Mouse (Mus musculus) liver, adult 2 months (tissue): ENCODE results near the gene Stmn3. TPM values are rescaled to one million over a fixed set of nuclear protein-coding genes. Genes with fewer than 3 reads are reported as not detected.
A peak's percentile ranks its signal among the peaks of the same experiment; 100 is the strongest.

ENCODE experiments used
- DNase-seq: peaks from one replicate; pipeline ENCODE4 v3.0.0-alpha.2; 2011; ENCODE audit warnings: low read depth, low spot score; ENCODE audit errors: extremely low read depth
- H3K27ac ChIP-seq: fragments of 200-500 bp; replicated peaks from 2 replicates; pipeline ENCODE4 v1.5.1; 2012; ENCODE audit warnings: low read depth, mild to moderate bottlenecking, control low read depth, inconsistent platforms, low read length; ENCODE audit not compliant: insufficient read depth
- H3K27me3 ChIP-seq: fragments of 200-500 bp; 2 replicates; pipeline ENCODE4 v1.6.1; 2012; ENCODE audit warnings: mild to moderate bottlenecking, moderate library complexity, low read length, inconsistent platforms; ENCODE audit not compliant: control insufficient read depth, insufficient read depth
- H3K36me3 ChIP-seq: fragments of 200-500 bp; 2 replicates; pipeline ENCODE4 v1.6.1; 2012; ENCODE audit warnings: low read length, inconsistent platforms; ENCODE audit not compliant: control insufficient read depth, insufficient read depth
- H3K4me1 ChIP-seq: fragments of 200-500 bp; 2 replicates; pipeline ENCODE4 v1.6.1; 2011; ENCODE audit warnings: low read length; ENCODE audit not compliant: control insufficient read depth, insufficient read depth
- H3K4me3 ChIP-seq: fragments of 200-500 bp; 2 replicates; pipeline ENCODE4 v1.5.1; 2011; ENCODE audit warnings: low read depth, mild to moderate bottlenecking, control low read depth, low read length, moderate library complexity; ENCODE audit not compliant: insufficient read depth
- H3K79me2 ChIP-seq: fragments of 200-500 bp; 2 replicates; pipeline ENCODE4 v1.6.1; 2012; ENCODE audit warnings: inconsistent platforms, mild to moderate bottlenecking, low read length, moderate library complexity; ENCODE audit not compliant: control insufficient read depth, insufficient read depth
- H3K9ac ChIP-seq: fragments of 200-500 bp; 2 replicates; pipeline ENCODE4 v1.6.1; 2012; ENCODE audit warnings: low read depth, mild to moderate bottlenecking, control low read depth, inconsistent platforms, low read length
- CTCF ChIP-seq: fragments of 200-500 bp; IDR thresholded peaks from 2 replicates; pipeline ENCODE4 v1.5.1; 2011; ENCODE audit warnings: low read depth, low read length, control low read depth
- POLR2A ChIP-seq: fragments of 200-500 bp; IDR thresholded peaks from 2 replicates; pipeline ENCODE4 v1.6.1; 2011; ENCODE audit warnings: low read length, control low read depth; ENCODE audit not compliant: insufficient read depth; ENCODE audit errors: extremely low read depth
- WGBS: fragments of 180-500 bp; shearing (Covaris S2); methylation state at CpG from one replicate; pipeline ENCODE4 v1.1.7; 2018; 5-methylcytosine and 5-hydroxymethylcytosine counted together
- polyA plus RNA-seq: library from polyadenylated mRNA; depleted of rRNA; stranded (reverse); fragments of >200 nt; gene quantifications from 2 replicates; pipeline ENCODE4 v1.2.3, GENCODE M21; 2012; rRNA removed
- total RNA-seq: library from RNA; depleted of rRNA; stranded (reverse); fragments of >200 nt; gene quantifications from 2 replicates; pipeline ENCODE4 v1.2.3, GENCODE M21; 2014; rRNA removed

Stmn3 gene
- total RNA-seq (0.09 and 0.20 TPM in 2 replicates), polyA plus RNA-seq (0.07 TPM in 1 of 2 replicates, not detected in the other)

- no peak for TF ChIP-seq CTCF
- no peak for TF ChIP-seq POLR2A
- Histone ChIP-seq H3K27me3 (peaks cover 14% of the 10 kb centered on the region), H3K9ac (no peak within 1 kb of the TSS), H3K79me2 (no peaks in the 10 kb centered on the region), H3K4me1 (peaks cover 6% of the 10 kb centered on the region), H3K4me3 (no peak within 1 kb of the TSS), H3K36me3 (no peaks in the 10 kb centered on the region), H3K27ac (no peak within 1 kb of the TSS)
- 22% methylated on average over 22 of the region's 23 CpGs for WGBS
- no peak for DNase-seq
Observed at GRCm38 (mm10) chr2:181314080-181314810, at the start of gene Stmn3. TSS of gene Stmn3 (minus strand) at chr2:181314500.

DNA sequence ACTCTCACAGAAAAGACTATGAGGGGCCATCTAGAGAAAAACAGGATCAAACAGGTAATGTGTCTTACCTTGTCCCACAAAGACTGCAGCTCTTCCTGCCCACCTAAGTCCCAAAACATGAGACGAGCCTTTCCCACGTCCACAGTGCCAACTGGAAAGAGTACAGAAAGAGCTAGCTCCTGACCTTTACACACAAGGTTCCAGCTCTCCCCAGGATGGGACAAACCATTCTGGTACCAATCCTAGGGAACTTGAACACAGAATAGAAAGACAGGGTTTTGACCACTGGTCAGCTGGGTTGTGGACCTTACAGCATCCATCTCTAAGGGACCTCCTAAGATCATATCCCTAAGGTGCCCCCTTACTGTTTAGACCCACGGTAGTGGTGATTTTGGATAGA is 49.6 kb upstream of the Stmn3 start:
- Histone ChIP-seq H3K36me3 (peaks cover 16% of the 10 kb centered on the region), H3K27ac (no peak overlapping the region), H3K9ac (no peak overlapping the region), H3K4me1 (peaks cover 14% of the 10 kb centered on the region), H3K79me2 (peaks cover 7% of the 10 kb centered on the region; the same call in 1 of the 2 replicates), H3K27me3 (no peaks in the 10 kb centered on the region), H3K4me3 (no peak overlapping the region)
- WGBS: 40% methylated on average over 3 of the region's 3 CpGs
- DNase-seq: no peak
- TF ChIP-seq CTCF: no peak
- TF ChIP-seq POLR2A: no peak

- no peaks in the 10 kb centered on the region for H3K4me1 ChIP-seq
- TF ChIP-seq POLR2A (no peak), CTCF (no peak)
- H3K27me3 ChIP-seq: no peaks in the 10 kb centered on the region
- no peak overlapping the region for H3K4me3 ChIP-seq
- 77% methylated on average over 3 of the region's 3 CpGs for WGBS
- H3K9ac ChIP-seq: no peak overlapping the region
- no peaks in the 10 kb centered on the region for H3K79me2 ChIP-seq
- H3K27ac ChIP-seq: no peak overlapping the region
- no peak for DNase-seq
- H3K36me3 ChIP-seq: peaks cover 18% of the 10 kb centered on the region
Observed at GRCm38 (mm10) chr2:181356780-181357179, 42.5 kb upstream of the Stmn3 start.

DNA sequence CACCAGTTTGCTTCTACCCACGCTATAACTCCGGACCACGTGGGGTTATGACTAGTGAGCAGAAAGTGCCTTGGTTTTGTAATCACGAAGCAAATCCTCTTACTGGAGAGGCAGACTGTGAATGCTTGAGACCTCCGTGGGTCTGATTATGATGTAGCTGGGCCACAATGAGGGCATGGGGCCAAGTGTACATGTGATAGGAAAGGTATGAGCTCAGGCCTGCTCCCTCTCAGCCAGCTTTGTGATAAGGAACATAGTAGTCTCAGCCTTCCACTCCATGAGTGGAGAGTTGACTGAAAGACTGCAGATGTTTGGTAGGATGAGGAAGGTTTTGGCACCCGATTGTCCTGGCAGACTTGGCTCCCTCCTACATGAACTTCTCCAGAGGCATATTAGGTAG is 28.5 kb upstream of the Stmn3 start:
- Histone ChIP-seq H3K27ac (no peak overlapping the region), H3K36me3 (peaks cover 12% of the 10 kb centered on the region), H3K27me3 (no peaks in the 10 kb centered on the region), H3K9ac (no peak overlapping the region), H3K4me1 (no peaks in the 10 kb centered on the region), H3K4me3 (no peak overlapping the region), H3K79me2 (no peaks in the 10 kb centered on the region)
- WGBS: 92% methylated on average over 6 of the region's 6 CpGs
- DNase-seq: no peak
- TF ChIP-seq POLR2A (no peak), CTCF (no peak)

DNA sequence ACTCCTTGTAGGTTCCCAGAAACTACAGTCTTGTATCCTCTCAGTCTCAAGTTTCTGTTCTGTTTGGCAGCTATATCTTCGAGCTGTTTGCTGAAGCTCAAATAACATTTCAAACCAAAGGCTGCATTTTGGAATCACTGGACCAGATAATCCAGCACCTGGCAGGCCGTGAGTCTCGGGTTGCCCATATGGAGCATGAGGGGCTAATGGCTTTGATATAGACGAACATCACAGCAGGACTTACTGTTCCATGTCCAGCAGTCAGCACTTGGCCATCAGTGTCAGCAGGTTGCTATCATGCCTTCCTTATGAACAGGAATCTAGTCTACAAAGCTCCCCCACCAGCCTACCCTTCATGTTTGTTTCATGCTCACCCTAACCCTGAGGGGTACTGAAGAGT is 26.1 kb upstream of the Stmn3 start:
- Histone ChIP-seq H3K27me3 (no peaks in the 10 kb centered on the region), H3K4me3 (no peak overlapping the region), H3K9ac (no peak overlapping the region), H3K4me1 (no peaks in the 10 kb centered on the region), H3K36me3 (peaks cover 24% of the 10 kb centered on the region), H3K79me2 (no peaks in the 10 kb centered on the region), H3K27ac (no peak overlapping the region)
- DNase-seq: no peak
- 95% methylated on average over 4 of the region's 4 CpGs for WGBS
- TF ChIP-seq POLR2A (no peak), CTCF (no peak)

GRCm38 (mm10) chr2:181334023-181334422 is 19.7 kb upstream of the Stmn3 start:
- Histone ChIP-seq H3K9ac (no peak overlapping the region), H3K27ac (no peak overlapping the region), H3K27me3 (no peaks in the 10 kb centered on the region), H3K4me1 (no peaks in the 10 kb centered on the region), H3K79me2 (no peaks in the 10 kb centered on the region), H3K4me3 (no peak overlapping the region), H3K36me3 (peaks cover 32% of the 10 kb centered on the region)
- DNase-seq: peak; percentile 47
- TF ChIP-seq CTCF: peak; percentile 44
- no peak for TF ChIP-seq POLR2A
- 69% methylated on average over 3 of the region's 3 CpGs for WGBS
